Mouse (Mus musculus) embryonic fibroblast, embryonic 13.5 days (primary cell): Measurements from ENCODE around the gene Mybph.

ENCODE experiments used
- CTCF ChIP-seq: IDR thresholded peaks from 2 replicates; pipeline ENCODE4 v1.5.1; 2011; ENCODE audit warnings: mild to moderate bottlenecking, control low read depth, low read length, moderate library complexity, borderline replicate concordance; ENCODE audit not compliant: insufficient read depth
- POLR2A ChIP-seq: IDR thresholded peaks from 2 replicates; pipeline ENCODE4 v1.6.1; 2011; ENCODE audit warnings: low read depth, mild to moderate bottlenecking, control low read depth, low read length, moderate library complexity

DNA sequence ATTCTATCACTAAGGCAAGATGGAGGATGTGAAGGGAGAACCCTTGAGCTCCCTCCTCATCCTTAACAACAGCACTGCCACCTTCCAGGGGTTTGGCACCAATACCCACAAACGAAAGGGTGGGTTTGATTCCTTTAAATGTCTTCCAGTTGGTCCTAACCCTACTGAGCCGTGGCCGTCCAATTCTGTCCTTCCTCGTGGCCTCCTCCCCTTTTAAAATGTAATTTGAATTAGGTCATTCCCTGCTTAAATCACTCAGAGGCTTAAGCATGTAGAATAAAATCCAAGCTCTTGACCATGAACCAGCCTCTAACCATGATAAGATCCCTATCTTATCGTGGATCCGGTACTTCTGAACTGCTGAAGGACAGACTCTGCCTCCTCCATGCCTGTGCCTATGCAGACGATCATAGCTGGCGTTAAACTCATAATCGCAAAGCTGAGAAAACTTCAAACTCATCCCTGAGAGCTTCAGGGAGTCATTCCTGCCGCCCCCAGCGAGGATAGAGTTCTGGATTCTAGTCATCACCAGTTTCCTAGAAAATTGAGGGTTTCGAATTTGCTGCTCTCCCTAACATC is 31.5 kb downstream of the Mybph start:
- TF ChIP-seq CTCF (no peak), POLR2A (no peak)
